Mouse (Mus musculus) gastrocnemius, postnatal 4 days (tissue): ENCODE measurements around the gene Trim65. TPM values are rescaled to one million over a fixed set of nuclear protein-coding genes. Genes with fewer than 3 reads are reported as not detected.
"Not testable (repeated sequence)": the region's sequence is repeated elsewhere in the genome, so short reads cannot be mapped to it uniquely, and the experiment has no call there.

Experiments
- DNase-seq, 2 experiments: peaks; one replicate each; pipeline ENCODE4 v3.0.0; 2021 to 2022; ENCODE audit warnings: low spot score in 2 of 2, mixed read lengths in 2 of 2
- total RNA-seq, 2 experiments: library from RNA; stranded (reverse); gene quantifications; 2 replicates each; pipeline ENCODE4 v1.2.3; 2021

Gene Trim65
- total RNA-seq, 2 experiments from 2014 or later, result 4.2 to 4.6 TPM

GRCm38 (mm10) chr11:116142211-116142991, 11.5 kb upstream of the Trim65 start:
- no peak for DNase-seq

DNA sequence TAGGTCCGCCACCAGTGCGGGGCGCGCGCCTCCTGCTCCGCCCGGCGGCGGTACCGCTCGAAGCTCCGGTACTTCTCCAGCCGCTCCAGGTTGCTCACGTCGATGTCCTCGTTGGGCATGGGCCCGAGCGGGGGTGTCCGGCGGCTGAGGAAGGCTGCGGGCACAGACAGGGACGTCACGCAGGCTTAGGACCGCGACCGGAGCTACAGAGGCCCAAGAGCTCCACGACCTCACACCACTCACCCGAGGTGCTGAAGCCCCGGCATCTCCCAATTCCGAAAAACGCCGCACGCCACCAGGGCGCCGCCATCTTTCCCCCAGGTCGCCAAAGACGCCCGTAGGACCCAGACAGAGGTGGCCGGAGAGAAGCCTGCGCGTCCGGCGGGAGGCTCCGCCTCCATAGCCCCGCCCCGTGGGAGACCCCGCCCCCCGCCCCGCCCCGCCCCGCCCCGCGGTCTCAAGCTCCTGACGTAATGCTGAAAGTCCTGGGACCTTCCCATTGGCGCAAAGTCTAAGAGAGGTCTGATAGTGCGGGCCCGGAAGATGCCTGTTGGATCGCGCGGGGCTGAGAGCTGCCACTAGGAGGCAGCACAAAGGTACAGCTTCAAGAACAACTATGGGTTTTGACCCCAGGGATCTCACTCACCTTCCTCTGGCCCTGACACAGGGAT, 7.7 kb upstream of the Trim65 start, which contains the start of gene Mrpl38:
TSS of gene Mrpl38 (minus strand) at position 401 of the 671 bp plus-strand sequence.
- DNase-seq, result peak; percentile 73 to 87

GRCm38 (mm10) chr11:116138096-116138467, 7.2 kb upstream of the Trim65 start:
- no peak for DNase-seq

DNA sequence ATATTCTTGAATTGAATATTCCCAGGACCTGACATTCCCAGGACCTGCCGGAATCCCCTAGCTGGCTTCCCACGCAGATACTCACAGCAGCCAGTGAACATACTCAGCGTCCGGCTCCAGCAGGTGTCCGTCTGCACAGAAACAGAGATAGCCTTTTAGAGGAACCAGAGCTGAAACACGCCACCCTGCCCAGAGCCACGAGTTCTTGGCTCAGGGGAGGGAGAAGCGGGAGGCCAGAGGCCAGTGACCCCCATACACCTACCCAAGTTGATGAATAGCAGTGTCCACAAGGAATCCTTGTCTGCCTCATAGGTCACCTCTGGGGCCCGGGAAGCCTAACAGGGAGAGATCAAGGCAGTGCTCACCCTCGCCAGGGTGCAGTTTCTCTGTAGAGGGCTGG, 3.2 kb upstream of the Trim65 start:
- no peak for DNase-seq

GRCm38 (mm10) chr11:116133497-116133896, 2.6 kb upstream of the Trim65 start:
- no peak for DNase-seq

GRCm38 (mm10) chr11:116132366-116133333, 1.7 kb upstream of the Trim65 start:
- DNase-seq, result no peak

DNA sequence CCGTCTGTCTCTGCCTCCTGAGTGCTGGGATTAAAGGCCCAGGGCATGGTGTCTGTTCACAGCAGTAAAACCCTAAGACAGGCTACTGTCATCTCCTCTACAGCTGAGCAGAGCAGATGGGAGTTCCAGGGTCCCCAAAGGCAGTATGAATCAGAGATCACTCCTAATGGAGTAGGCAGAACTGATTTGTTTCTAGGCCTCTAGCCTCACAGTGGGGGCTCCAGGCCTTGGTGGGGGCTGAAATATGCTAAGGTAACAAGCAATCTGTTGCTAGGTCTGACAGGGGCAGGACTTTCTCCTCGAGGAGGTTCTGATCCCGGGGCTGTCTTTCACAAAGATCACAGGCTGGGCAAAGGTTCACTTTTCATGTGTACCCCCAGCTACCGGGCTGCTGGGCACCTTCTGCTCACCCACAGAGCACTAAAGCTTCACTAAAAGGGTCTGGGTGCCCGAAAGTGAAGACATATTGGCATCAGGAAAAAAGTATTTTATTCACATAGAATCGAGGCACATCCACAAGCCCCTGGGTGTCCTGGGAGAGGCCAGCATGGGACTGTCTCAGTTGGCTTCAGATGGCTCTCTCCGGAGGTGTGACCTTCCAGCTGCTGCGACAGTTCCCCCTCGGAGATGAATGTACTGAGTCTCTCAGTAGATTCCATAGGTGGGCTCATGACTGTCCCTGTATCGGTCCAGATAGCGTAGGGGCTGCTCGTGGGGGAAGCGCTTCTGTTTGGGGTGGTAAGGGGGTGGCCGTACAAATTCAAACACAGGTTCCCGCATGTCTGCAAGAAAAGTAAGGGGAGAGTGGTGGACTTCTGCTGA, 632 bp upstream of the Trim65 start:
- DNase-seq, result no peak

DNA sequence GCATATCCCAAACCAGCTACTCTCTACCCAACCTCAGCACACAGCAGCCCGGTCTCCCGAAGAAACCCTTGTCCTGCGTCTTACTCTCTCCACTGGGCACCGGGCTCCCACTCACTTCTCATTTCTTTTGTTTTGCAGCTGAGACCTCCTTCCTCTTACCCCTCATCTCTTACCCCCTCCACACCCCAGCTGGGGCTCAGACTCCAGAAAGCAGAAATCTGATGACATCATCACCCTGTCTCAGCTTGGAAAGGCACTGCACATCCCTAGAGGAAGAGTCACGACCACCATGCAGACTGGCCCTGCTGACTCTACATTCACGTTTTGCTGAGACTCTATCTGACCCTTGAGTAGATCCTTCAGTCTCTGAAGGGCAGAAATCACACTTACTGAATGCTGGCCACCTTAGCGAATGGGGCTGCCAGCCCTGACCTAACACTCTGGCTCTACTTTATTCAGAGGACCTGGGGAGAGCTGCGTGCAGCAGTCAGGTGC, 888 bp downstream of the Trim65 start:
- no peak for DNase-seq

DNA sequence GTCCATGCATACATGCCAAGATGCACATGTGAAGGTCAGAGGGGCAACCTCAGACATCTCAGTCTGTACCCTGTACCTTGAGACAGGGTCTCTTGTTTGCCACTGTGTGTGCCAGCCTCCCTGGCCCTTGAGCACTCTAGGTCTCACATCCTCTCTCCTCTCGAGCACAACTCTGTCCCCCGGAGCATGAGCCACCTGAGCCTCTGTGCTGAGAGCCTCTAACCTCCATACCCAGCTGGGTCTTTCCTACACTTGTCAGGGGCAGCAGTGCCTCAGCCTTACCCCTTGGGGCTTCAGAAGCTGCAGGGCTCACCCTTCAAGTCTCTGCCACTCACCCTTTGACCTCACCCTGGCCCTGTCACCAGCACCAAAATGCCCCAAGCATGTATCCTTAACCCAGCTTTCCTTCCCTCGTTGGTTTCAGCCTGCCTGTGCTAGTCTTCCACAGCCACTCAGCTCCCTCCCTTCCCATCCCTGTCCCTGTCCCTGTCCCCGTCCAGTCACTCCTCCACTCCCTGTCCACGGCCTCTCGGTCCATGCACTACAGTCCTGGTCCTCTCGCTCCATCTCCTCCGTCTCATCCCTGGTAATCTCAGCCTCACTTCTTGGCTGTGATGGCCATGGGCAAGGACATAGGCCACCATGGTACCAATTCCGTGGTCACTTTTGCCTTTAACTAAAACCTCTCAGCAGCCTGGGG, 1.7 kb downstream of the Trim65 start:
- DNase-seq, result no peak

GRCm38 (mm10) chr11:116127986-116128385, 2.9 kb downstream of the Trim65 start:
- no peak for DNase-seq

- peak; percentile 72 to 87 for DNase-seq
Observed at GRCm38 (mm10) chr11:116127156-116127980, 3.6 kb downstream of the Trim65 start, which contains the start of gene Trim47. Gene Trim47 (minus strand): TSS chr11:116127210.

DNA sequence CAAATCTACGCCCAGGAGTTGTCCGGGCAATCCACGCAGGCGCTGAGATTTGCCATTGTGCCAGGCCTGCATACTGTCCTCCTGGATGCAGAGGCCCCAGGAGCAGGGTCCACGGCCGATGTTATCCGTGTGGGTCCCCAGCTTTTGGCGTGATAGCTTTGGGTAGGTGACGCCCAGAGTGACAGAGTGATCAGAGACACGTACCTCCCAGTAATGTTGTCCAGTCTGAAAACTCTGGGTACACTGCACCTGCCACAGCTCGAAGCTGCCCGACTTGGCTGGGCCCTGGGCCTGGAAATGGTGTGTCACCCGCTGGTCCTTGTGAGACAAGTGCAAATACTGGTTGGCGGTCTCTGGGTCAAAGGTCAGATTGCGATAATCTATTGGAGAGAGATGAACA, 4.7 kb downstream of the Trim65 start:
- DNase-seq, result no peak

DNA sequence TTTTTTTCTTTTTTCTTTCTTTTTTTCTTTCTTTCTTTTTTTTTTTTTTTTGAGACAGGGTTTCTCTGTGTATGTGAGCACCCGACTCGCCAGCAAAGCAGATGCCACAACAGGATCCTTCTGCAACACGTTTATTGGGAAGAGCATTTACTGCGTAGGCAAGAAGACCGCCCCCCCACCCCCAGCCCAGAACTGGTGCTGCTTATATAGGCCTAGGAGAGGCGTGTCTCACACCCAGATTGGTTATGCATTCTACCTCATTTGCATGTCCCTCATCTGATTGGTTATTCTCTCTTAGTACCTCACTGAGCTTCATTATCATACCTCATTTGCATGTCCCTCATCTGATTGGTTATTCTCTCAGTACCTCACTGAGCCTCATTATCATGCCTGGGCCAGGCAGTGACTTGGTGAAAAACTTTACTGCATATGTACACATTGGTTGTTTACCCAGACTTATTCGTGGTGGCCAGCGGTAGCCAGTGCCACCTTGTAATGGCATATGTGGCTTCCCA, 9.1 kb downstream of the Trim65 start:
- DNase-seq, result not testable (repeated sequence)

DNA sequence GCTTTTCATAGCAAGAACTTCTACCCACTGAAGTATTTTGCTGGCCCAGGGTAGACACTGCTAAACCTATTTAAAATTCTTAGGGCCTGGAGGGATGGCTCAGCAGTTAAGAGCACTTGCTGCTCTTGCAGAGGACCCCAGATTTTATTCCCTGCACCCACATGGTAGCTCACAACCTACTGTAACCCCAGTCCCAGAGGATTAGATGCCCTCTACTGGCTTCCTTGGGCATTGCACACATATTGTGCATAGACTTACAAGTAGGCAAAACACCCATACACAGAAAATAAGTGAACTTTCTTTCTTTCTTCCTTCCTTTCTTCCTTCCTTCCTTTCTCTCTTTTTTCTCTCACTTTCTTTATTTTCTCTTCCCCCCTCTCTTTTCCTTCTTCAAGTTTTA, 13.1 kb downstream of the Trim65 start:
- DNase-seq, result no peak

- peak in 1 of 2 experiments; percentile 64 for DNase-seq
Observed at GRCm38 (mm10) chr11:116117241-116117640, 13.7 kb downstream of the Trim65 start.

GRCm38 (mm10) chr11:116111611-116112203, 19.2 kb downstream of the Trim65 start:
- no peak for DNase-seq

DNA sequence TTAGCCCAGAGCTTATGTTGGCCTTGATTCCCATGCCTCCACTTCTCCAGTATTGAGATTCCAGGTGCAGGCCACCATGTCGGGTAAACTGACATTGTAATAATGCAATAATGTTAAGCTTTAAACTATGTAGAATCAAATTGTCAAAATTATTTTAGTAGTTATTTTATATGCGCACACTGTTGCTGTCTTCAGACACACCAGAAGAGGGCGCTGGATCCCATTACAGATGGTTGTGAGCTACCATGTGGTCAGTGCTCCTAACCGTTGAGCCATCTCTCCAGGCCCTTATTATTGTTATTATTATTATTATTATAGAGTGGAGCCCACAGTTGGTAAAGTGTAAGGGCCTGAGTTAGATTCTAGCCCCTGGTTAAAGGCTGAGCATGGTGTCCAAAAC, 19.9 kb downstream of the Trim65 start:
- DNase-seq, result no peak

GRCm38 (mm10) chr11:116110540-116110939, 20.4 kb downstream of the Trim65 start:
- DNase-seq, result no peak
